Mouse (Mus musculus) cerebellum, adult 2 months (tissue): ENCODE data around the gene Zfp800.

Source experiments
- CTCF ChIP-seq: fragments of 200-500 bp; IDR thresholded peaks from 2 replicates; pipeline ENCODE4 v1.5.1; 2011; ENCODE audit warnings: low read depth, mild to moderate bottlenecking, control low read depth, low read length, moderate library complexity, borderline replicate concordance; ENCODE audit not compliant: insufficient read depth
- POLR2A ChIP-seq: fragments of 200-500 bp; IDR thresholded peaks from 2 replicates; pipeline ENCODE4 v1.6.1; 2011; ENCODE audit warnings: low read length, control low read depth, borderline replicate concordance; ENCODE audit not compliant: insufficient read depth

DNA sequence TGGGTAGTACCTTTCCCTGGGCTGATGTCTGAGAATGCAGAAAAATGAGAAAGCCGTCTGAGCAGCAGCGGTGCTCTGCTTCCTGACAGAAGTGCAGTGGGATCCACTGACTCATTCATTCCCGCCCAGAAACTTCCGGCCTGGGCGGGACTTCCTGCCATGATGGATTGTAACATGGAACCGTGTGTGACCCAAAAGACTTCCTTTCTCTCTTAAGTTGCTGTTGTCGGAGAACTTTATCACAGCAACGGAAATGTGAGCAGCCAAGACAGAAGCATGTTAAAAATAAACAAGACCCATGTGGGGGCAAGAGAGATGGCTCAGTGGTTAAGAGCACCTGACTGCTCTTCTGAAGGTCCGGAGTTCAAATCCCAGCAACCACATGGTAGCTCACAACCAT, 12.2 kb upstream of the Zfp800 start:
- TF ChIP-seq CTCF (no peak), POLR2A (no peak)
